Mouse (Mus musculus) heart, embryonic 12.5 days (tissue): ENCODE results near the gene Tent5a. TPM values are rescaled to one million over a fixed set of nuclear protein-coding genes. Genes with fewer than 3 reads are reported as not detected.
A peak's percentile ranks its signal among the peaks of the same experiment; 100 is the strongest.

Experiments used
- ATAC-seq: fragments of 200-750 bp; cut with Nextera tagmentation; 2 replicates; pipeline ENCODE4 v1.8.0; 2017; ENCODE audit warnings: moderate TSS enrichment, moderate library complexity; ENCODE audit not compliant: insufficient number of reproducible peaks, low FRiP score
- H3K27ac ChIP-seq: fragments of 300-500 bp; sonication (generic); 2 replicates; pipeline ENCODE4 v1.5.1; 2016; ENCODE audit warnings: mild to moderate bottlenecking, moderate library complexity; ENCODE audit not compliant: poor library complexity, severe bottlenecking
- H3K27me3 ChIP-seq: fragments of 300-500 bp; sonication (generic); replicated peaks from 2 replicates; pipeline ENCODE4 v1.6.1; 2016; ENCODE audit warnings: mild to moderate bottlenecking, moderate library complexity
- H3K36me3 ChIP-seq: fragments of 300-500 bp; sonication (generic); 2 replicates; pipeline ENCODE4 v1.6.1; 2016; ENCODE audit warnings: mild to moderate bottlenecking, moderate library complexity
- H3K4me1 ChIP-seq: fragments of 300-500 bp; sonication (generic); replicated peaks from 2 replicates; pipeline ENCODE4 v1.6.1; 2016; ENCODE audit warnings: mild to moderate bottlenecking
- H3K4me2 ChIP-seq: fragments of 300-500 bp; sonication (generic); 2 replicates; pipeline ENCODE4 v1.6.1; 2016; ENCODE audit warnings: mild to moderate bottlenecking, moderate library complexity
- H3K4me3 ChIP-seq: fragments of 300-500 bp; sonication (generic); 2 replicates; pipeline ENCODE4 v1.5.1; 2016; ENCODE audit warnings: mild to moderate bottlenecking
- H3K9ac ChIP-seq: fragments of 300-500 bp; sonication (generic); 2 replicates; pipeline ENCODE4 v1.6.1; 2016; ENCODE audit warnings: mild to moderate bottlenecking, moderate library complexity
- H3K9me3 ChIP-seq: fragments of 300-500 bp; sonication (generic); replicated peaks from 2 replicates; pipeline ENCODE4 v1.6.1; 2016; ENCODE audit warnings: mild to moderate bottlenecking, moderate library complexity
- WGBS: fragments of 180-500 bp; shearing (Covaris S2); methylation state at CpG from one replicate; pipeline ENCODE4 v1.1.7; 2016; 5-methylcytosine and 5-hydroxymethylcytosine counted together
- polyA plus RNA-seq: library from polyadenylated mRNA; unstranded; fragments of >200 nt; fragmentation: Nextera tagmentation; extraction: Ambion mirVana; gene quantifications from 2 replicates; pipeline ENCODE4 v1.2.1, GENCODE M21; 2016

Gene Tent5a
- 9.8 and 10.2 TPM in 2 replicates for polyA plus RNA-seq

DNA sequence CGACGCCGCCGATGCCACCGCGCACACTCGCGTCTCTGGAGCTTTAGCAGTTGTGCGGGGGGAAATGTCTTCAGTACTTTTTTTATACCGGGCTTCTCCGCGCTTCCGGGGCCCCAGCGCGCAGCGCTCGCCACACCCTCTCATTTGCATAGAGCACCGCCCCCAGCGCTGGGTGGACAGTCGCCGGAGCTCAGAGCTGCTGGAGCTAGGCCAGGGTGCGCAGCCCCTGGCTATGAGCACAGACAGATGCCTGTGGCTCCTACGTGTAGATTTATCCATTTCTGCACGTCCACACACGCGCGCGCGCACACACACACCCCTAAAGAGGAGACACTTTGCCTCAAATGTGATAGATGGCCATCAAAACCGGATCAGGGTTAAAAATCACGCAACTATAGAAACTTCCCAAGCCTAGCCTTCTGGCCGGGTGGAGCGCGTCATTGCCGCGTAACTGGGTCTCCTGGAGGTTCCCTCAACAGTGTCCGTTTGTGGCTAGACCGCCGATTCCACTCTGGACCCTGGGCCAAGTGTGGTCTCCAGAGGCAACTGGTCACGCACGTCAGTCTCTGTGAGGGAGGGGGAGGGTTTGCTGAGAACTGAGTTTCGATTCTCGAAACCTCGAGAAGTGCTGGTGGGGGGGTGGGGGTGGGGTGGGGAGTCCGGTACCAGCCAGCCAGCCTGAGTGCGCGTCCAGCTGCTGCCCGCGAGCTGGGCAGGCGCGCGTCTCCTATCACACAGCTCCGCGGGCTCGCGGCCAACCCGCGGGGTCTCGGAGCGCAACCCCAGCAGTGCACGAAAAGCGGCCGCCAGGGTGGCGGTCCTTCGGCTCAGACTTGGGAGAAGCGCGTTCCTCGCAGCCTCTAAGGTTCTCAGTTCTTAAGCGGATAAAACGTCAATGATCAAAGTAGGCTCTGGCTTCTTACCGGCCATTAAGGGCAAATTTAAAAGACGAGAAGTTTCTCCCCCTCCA is at the start of gene Tent5a:
Gene Tent5a, minus strand, starts transcription at position 107 of the 970 bp plus-strand sequence.
- Histone ChIP-seq H3K4me1 (no peaks in the 10 kb centered on the region), H3K4me2 (peak within 1 kb of the TSS; percentile 87), H3K9me3 (no peaks in the 10 kb centered on the region), H3K27me3 (no peaks in the 10 kb centered on the region), H3K4me3 (peak within 1 kb of the TSS; percentile 64), H3K27ac (peak within 1 kb of the TSS; percentile 79), H3K36me3 (no peaks in the 10 kb centered on the region), H3K9ac (peak within 1 kb of the TSS; percentile 80)
- under 1% methylated on average over 68 of the region's 72 CpGs for WGBS
- peak; percentile 91 for ATAC-seq

DNA sequence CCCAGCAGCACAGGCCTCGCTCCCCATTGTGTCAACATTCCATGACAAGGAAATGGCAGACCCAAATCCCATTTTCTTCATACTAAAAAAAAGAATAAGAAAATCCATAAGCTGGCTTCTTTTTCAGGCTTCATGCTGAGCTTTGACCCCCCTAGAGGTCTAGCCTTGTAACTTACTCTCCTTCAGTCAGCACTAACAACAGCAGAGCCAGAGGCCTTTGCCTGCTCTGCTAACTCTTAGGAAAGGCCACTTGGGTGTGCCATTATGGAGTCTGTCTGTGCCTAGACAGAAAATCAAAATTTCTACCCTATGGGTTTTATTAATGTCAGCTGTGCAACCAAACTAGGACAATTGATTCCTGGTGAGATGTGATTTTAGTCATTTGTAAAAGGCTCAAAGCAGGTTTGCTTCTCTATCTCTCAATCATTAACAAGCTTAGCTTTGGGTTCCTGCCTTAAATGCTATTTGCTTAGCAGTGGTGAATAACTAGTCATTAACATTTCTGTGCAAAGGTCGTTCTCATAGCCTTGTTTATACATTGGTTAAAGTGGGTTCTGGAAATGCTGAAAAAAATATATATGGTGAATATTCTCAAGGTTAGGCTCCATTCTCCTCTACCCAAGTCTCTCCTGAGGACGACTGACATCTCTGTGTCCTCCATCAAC is 49.6 kb upstream of the Tent5a start:
- WGBS, result 74% methylated on average over 3 of the region's 3 CpGs

DNA sequence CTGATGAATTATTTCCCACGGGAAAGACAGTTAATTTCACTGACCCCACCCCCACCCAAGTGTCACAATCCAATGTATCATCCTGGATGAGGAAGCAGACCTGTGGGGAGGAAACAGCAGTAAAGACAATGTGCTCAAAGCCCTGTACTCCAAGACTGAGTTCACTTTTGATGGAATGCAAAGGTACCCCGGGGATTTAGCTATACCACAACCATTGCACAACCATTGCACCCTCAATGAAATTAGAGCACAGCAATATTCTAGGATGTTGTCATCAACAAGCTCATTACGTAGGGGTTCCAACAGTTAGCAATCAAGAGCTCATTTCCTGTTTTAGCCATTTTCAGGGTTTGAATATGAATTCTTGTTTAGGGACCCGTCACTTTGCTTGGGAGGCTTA is 48.0 kb upstream of the Tent5a start:
- no peak overlapping the region for H3K27ac ChIP-seq
- WGBS, result 81% methylated on average over 4 of the region's 4 CpGs
- no peaks in the 10 kb centered on the region for H3K27me3 ChIP-seq
- no peak overlapping the region for H3K4me2 ChIP-seq
- ATAC-seq, result no peak
- H3K4me1 ChIP-seq, result peaks cover 10% of the 10 kb centered on the region
- H3K36me3 ChIP-seq, result no peaks in the 10 kb centered on the region
- no peaks in the 10 kb centered on the region for H3K9me3 ChIP-seq
- no peak overlapping the region for H3K9ac ChIP-seq
- H3K4me3 ChIP-seq, result no peak overlapping the region

More for the DNA sequence above, 49.6 kb upstream of the Tent5a start:
- Histone ChIP-seq H3K27ac (no peak overlapping the region), H3K36me3 (no peaks in the 10 kb centered on the region), H3K4me3 (no peak overlapping the region), H3K9ac (no peak overlapping the region), H3K27me3 (no peaks in the 10 kb centered on the region), H3K4me2 (no peak overlapping the region), H3K4me1 (peaks cover 10% of the 10 kb centered on the region), H3K9me3 (no peaks in the 10 kb centered on the region)
- no peak for ATAC-seq

DNA sequence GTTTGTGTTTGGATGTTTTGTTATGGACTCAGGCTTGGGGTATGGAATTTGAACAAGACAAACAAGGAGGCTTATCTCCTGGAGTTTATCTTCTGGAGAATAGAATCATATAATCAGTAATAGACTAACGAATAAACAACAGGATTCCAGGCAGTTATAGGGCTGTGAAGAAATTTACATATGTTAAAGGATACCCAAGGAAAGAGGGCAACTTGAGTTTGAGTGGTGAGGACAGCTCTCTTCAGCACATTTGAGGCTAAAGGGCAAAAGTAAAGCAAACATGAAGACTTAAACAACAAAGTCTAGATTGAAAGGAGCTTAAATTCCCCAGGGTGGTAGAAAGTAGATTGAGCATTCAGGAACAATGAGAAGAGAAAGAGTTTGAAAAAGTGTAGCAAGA is 44.9 kb upstream of the Tent5a start:
- no peaks in the 10 kb centered on the region for H3K36me3 ChIP-seq
- WGBS, result 43% methylated on average over 1 of the region's 1 CpGs
- H3K9me3 ChIP-seq, result no peaks in the 10 kb centered on the region
- ATAC-seq, result no peak
- no peaks in the 10 kb centered on the region for H3K27me3 ChIP-seq
- H3K4me2 ChIP-seq, result no peak overlapping the region
- H3K9ac ChIP-seq, result no peak overlapping the region
- H3K4me3 ChIP-seq, result no peak overlapping the region
- peaks cover 10% of the 10 kb centered on the region for H3K4me1 ChIP-seq
- no peak overlapping the region for H3K27ac ChIP-seq

DNA sequence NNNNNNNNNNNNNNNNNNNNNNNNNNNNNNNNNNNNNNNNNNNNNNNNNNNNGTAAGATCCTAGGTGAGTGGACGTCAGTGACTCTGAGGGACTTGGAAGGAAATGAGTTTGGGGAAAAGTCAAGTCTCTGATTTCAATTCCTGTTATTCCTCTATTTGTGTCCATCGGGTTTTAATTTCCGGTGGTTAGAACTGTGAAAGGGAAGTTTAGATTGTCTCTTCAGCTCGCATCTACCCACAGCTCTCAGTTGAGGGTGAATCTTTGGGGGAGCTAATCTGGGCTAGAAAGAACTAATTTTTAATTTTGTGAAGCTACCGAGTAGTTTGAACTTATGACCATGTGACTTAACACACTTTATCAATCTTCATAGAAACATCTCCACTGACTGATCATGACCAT is 42.4 kb upstream of the Tent5a start:
- no peak overlapping the region for H3K27ac ChIP-seq
- H3K4me1 ChIP-seq, result peaks cover 3% of the 10 kb centered on the region; the same call in 1 of the 2 replicates
- ATAC-seq, result no peak
- WGBS, result 84% methylated on average over 5 of the region's 5 CpGs
- H3K9ac ChIP-seq, result no peak overlapping the region
- H3K4me3 ChIP-seq, result no peak overlapping the region
- H3K9me3 ChIP-seq, result no peaks in the 10 kb centered on the region
- no peak overlapping the region for H3K4me2 ChIP-seq
- no peaks in the 10 kb centered on the region for H3K27me3 ChIP-seq
- H3K36me3 ChIP-seq, result no peaks in the 10 kb centered on the region

DNA sequence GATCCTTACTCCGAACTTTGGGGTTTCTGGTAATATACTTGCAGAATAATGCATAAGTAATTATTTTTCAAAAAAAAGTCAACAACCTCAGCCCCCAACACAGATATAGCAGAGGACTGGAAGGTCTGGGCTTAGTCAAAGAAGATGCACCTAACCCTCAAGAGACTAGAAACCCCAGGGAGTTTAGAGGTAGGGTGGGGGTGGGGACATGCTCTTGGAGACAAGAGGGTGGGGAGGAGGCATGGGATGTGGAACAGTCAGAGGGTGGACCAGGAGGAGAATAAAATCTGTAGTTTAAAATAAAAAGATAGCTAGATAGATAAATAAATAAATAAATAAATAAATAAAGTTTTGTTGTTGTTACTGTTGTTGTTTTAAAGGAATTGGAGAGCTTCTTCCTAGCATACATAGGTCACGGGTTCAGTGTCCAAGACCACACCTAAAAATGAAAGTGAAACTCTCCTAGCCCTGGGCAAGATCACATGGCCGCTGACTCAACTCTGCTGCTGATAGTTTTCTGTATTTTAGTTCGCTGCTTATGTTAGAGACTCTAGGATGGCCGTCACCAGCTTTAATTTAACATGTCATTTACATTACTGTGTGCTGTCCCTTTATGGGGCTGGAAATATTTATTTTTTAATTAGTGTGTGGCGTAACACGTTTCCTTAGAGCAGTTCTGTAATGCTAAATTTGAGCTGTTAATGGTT is 30.2 kb upstream of the Tent5a start:
- ATAC-seq, result no peak
- no peak overlapping the region for H3K9ac ChIP-seq
- no peaks in the 10 kb centered on the region for H3K9me3 ChIP-seq
- no peaks in the 10 kb centered on the region for H3K27me3 ChIP-seq
- 79% methylated on average over 7 of the region's 7 CpGs for whole genome bisulfite sequencing
- no peak overlapping the region for H3K4me2 ChIP-seq
- no peaks in the 10 kb centered on the region for H3K36me3 ChIP-seq
- no peak overlapping the region for H3K27ac ChIP-seq
- no peaks in the 10 kb centered on the region for H3K4me1 ChIP-seq
- H3K4me3 ChIP-seq, result no peak overlapping the region

DNA sequence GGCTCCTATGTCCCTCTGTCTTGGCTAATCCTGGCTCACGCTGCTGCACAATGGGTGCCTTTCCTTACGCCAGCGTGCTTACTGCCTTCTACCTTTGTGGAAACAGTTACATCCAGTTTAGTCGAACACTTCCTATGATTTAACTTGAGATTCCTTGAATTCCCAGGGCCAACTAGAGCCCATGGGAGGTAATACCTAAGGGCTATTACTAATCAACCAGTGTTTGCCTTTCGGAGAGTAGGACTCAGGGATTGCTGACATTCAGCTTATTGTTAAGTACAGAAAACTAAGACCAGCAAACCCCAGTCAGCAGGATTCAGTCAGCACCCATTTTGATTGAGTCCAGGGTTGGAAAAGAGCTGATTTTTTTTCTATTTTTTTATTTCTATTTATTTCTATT is 28.4 kb upstream of the Tent5a start:
- 85% methylated on average over 5 of the region's 5 CpGs for WGBS
- no peak for ATAC-seq
- Histone ChIP-seq H3K4me1 (no peaks in the 10 kb centered on the region), H3K27me3 (no peaks in the 10 kb centered on the region), H3K36me3 (no peaks in the 10 kb centered on the region), H3K9me3 (no peaks in the 10 kb centered on the region), H3K4me3 (no peak overlapping the region), H3K4me2 (no peak overlapping the region), H3K9ac (no peak overlapping the region), H3K27ac (no peak overlapping the region)

DNA sequence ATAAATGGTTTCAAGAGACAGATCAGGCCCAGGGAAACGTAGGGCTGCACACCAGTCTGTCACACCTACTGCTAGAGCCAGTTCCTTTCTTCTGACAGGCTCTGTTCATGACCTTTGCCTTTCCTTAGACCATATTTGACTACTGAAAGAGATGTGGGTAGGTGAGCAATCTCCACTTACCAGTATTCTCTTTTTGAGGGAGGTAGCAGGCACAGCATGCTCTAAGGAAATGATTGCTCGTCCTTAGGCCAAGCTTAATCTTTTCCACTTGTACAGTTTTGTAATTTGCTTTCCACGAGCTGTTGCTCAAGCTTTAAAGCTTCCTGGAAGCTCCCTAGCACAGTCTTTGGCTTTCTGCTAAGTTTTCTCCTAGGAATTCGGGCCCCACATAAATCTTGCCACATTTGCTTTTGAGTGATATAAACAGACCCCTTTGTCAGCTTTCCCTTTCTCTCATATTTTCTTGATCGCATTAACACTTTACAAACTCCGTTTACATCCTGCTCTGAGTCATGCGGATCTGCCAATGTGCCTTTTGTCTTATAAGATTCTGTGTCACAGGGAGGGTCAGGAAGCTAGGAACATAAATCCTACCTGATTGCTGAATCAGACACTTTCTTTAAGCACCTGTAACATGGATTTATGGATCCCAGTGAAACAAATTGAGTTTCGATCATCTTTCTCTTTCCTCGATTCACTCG is 20.8 kb upstream of the Tent5a start:
- Histone ChIP-seq H3K9me3 (no peaks in the 10 kb centered on the region; the same call in 1 of the 2 replicates), H3K27me3 (no peaks in the 10 kb centered on the region), H3K4me2 (no peak overlapping the region), H3K9ac (no peak overlapping the region), H3K4me3 (no peak overlapping the region), H3K27ac (no peak overlapping the region), H3K36me3 (no peaks in the 10 kb centered on the region), H3K4me1 (no peaks in the 10 kb centered on the region)
- WGBS, result 77% methylated on average over 10 of the region's 10 CpGs
- no peak for ATAC-seq

DNA sequence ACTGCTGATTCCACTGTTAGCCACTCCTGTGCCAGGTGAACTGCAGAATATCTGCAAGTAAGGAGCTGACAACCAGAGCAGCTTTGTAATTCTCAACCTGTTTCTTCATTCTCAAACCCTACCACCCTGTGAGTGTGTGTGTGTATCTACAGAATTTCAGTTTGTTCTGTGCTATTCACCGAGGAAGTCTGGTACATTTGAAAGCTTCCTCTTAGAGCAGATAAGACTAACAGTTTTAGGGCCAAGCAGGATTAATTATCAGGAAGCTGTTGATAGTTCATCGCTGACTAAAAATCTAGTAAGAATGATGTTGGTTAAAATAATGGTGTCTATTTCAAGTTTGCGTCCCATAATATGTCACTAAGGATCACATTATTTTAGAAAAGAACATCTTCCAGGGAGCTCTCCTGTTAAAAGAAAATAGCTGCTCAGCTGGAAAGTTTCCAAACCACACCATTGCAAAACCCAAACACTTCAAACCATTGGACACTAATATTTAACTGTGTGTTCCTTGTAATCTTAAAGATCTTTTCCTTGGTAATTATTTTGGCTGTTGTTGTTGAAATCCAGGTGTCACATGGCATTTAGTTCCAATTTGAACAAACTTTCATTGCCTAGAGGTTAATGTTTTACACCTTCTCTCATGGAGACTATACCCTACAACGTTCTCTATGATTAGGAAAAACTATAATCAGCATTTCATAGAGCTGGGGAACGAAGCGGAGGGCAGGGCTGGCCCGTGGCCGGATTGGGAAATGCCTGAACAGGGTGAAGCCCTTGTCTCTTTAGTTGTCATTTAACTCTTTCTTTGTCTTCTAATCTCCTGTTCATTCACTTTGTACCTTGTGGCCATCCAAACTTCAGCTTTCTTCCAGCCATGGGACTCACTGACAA is 16.0 kb upstream of the Tent5a start:
- WGBS, result 58% methylated on average over 8 of the region's 8 CpGs
- Histone ChIP-seq H3K4me2 (no peak overlapping the region), H3K4me1 (0 out of 2 replicates have a peak, but pooled peaks cover 3% of the 10 kb centered on the region), H3K4me3 (no peak overlapping the region), H3K27ac (no peak overlapping the region), H3K36me3 (no peaks in the 10 kb centered on the region), H3K9ac (no peak overlapping the region), H3K9me3 (no peaks in the 10 kb centered on the region; the same call in 1 of the 2 replicates), H3K27me3 (no peaks in the 10 kb centered on the region)
- no peak for ATAC-seq

DNA sequence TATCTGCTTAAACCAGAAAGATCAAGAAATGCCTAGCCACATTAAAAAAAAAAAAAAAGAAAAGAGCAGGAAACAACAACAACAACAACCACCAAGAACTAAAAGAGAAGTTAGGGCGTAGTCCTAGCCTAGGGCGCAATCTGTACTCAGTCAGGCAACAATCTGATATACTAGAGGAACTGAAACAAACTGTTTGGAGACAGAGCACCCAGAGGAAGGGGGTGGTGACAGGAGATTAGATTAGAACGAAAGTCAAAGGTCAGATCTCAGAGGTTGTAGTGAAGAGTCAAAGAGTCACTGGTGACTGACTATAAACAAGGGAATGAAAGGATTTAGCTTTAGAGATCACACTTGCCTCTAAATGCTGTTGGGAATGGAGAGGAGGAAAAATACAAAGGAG is 13.2 kb upstream of the Tent5a start:
- Histone ChIP-seq H3K9ac (no peak overlapping the region), H3K4me3 (no peak overlapping the region), H3K4me2 (no peak overlapping the region), H3K27ac (no peak overlapping the region), H3K4me1 (0 out of 2 replicates have a peak, but pooled peaks cover 3% of the 10 kb centered on the region), H3K27me3 (no peaks in the 10 kb centered on the region), H3K36me3 (no peaks in the 10 kb centered on the region), H3K9me3 (no peaks in the 10 kb centered on the region)
- no peak for ATAC-seq
- 23% methylated on average over 3 of the region's 3 CpGs for WGBS
